Mouse (Mus musculus): ENCODE results near the gene 2200002D01Rik. TPM values are rescaled to one million over a fixed set of nuclear protein-coding genes. Genes with fewer than 3 reads are reported as not detected.

The 2200002D01Rik gene
- polyA plus RNA-seq, 1 experiment from 2014 or later: 6.3 TPM

- ATAC-seq (ENCODE audit: insufficient read depth): no peak
- 65% methylated on average over 5 of the region's 5 CpGs for WGBS (ENCODE audit: insufficient replicate concordance)
- H3K4me2 ChIP-seq: no peak overlapping the region
- peaks cover 12% of the 10 kb centered on the region for H3K27me3 ChIP-seq
- H3K36me3 ChIP-seq (replicated peaks): no peaks in the 10 kb centered on the region
- no peak overlapping the region for H3K4me3 ChIP-seq (replicated peaks)
- H3K9me3 ChIP-seq (replicated peaks): no peaks in the 10 kb centered on the region
- peaks cover 20% of the 10 kb centered on the region for H3K4me1 ChIP-seq (replicated peaks)
- H3K27ac ChIP-seq (replicated peaks): no peak overlapping the region
- no peak overlapping the region for H3K9ac ChIP-seq
Measured at GRCm38 (mm10) chr7:29276715-29277114, 28.4 kb upstream of the 2200002D01Rik start.

GRCm38 (mm10) chr7:29271687-29272465, 23.6 kb upstream of the 2200002D01Rik start:
- H3K4me2 ChIP-seq: no peak overlapping the region
- 64% methylated on average over 8 of the region's 8 CpGs for WGBS (ENCODE audit: insufficient replicate concordance)

GRCm38 (mm10) chr7:29270445-29270844, 22.2 kb upstream of the 2200002D01Rik start:
- H3K9me3 ChIP-seq (replicated peaks): no peaks in the 10 kb centered on the region
- no peaks in the 10 kb centered on the region for H3K27me3 ChIP-seq
- no peaks in the 10 kb centered on the region for H3K4me1 ChIP-seq (replicated peaks)
- H3K4me3 ChIP-seq (replicated peaks): no peak overlapping the region
- H3K36me3 ChIP-seq (replicated peaks): no peaks in the 10 kb centered on the region
- WGBS (ENCODE audit: insufficient replicate concordance): 53% methylated on average over 4 of the region's 4 CpGs
- H3K27ac ChIP-seq (replicated peaks): no peak overlapping the region
- ATAC-seq (ENCODE audit: insufficient read depth): no peak
- H3K9ac ChIP-seq: no peak overlapping the region
- H3K4me2 ChIP-seq: no peak overlapping the region

More at GRCm38 (mm10) chr7:29271687-29272465, 23.6 kb upstream of the 2200002D01Rik start:
- Histone ChIP-seq H3K27me3 (no peaks in the 10 kb centered on the region), H3K27ac (replicated peaks) (no peak overlapping the region), H3K9ac (no peak overlapping the region), H3K4me1 (replicated peaks) (no peaks in the 10 kb centered on the region), H3K4me3 (replicated peaks) (no peak overlapping the region), H3K9me3 (replicated peaks) (no peaks in the 10 kb centered on the region), H3K36me3 (replicated peaks) (no peaks in the 10 kb centered on the region)
- no peak for ATAC-seq (ENCODE audit: insufficient read depth)

- Histone ChIP-seq H3K36me3 (replicated peaks) (no peaks in the 10 kb centered on the region), H3K27me3 (no peaks in the 10 kb centered on the region), H3K9me3 (replicated peaks) (no peaks in the 10 kb centered on the region), H3K9ac (no peak overlapping the region), H3K4me1 (replicated peaks) (no peaks in the 10 kb centered on the region), H3K27ac (replicated peaks) (no peak overlapping the region), H3K4me3 (replicated peaks) (no peak overlapping the region), H3K4me2 (no peak overlapping the region)
- 65% methylated on average over 4 of the region's 4 CpGs for WGBS (ENCODE audit: insufficient replicate concordance)
- ATAC-seq (ENCODE audit: insufficient read depth): no peak
Measured at GRCm38 (mm10) chr7:29266931-29267330, 18.7 kb upstream of the 2200002D01Rik start.

- no peak overlapping the region for H3K4me3 ChIP-seq (replicated peaks)
- no peaks in the 10 kb centered on the region for H3K27me3 ChIP-seq
- H3K36me3 ChIP-seq (replicated peaks): no peaks in the 10 kb centered on the region
- WGBS (ENCODE audit: insufficient replicate concordance): 70% methylated on average over 7 of the region's 7 CpGs
- H3K27ac ChIP-seq (replicated peaks): no peak overlapping the region
- no peak overlapping the region for H3K9ac ChIP-seq
- no peak overlapping the region for H3K4me2 ChIP-seq
- no peak for ATAC-seq (ENCODE audit: insufficient read depth)
- H3K4me1 ChIP-seq (replicated peaks): no peaks in the 10 kb centered on the region
- H3K9me3 ChIP-seq (replicated peaks): no peaks in the 10 kb centered on the region
Measured at GRCm38 (mm10) chr7:29265636-29266035, 17.4 kb upstream of the 2200002D01Rik start.

GRCm38 (mm10) chr7:29263831-29264230, 15.6 kb upstream of the 2200002D01Rik start:
- Histone ChIP-seq H3K27ac (replicated peaks) (no peak overlapping the region), H3K27me3 (no peaks in the 10 kb centered on the region), H3K4me3 (replicated peaks) (no peak overlapping the region), H3K4me1 (replicated peaks) (no peaks in the 10 kb centered on the region), H3K36me3 (replicated peaks) (no peaks in the 10 kb centered on the region), H3K9ac (no peak overlapping the region), H3K9me3 (replicated peaks) (no peaks in the 10 kb centered on the region), H3K4me2 (no peak overlapping the region)
- no peak for ATAC-seq (ENCODE audit: insufficient read depth)
- 53% methylated on average over 3 of the region's 3 CpGs for WGBS (ENCODE audit: insufficient replicate concordance)

GRCm38 (mm10) chr7:29262151-29262550, 13.9 kb upstream of the 2200002D01Rik start:
- 63% methylated on average over 6 of the region's 6 CpGs for WGBS (ENCODE audit: insufficient replicate concordance)
- no peak overlapping the region for H3K9ac ChIP-seq

GRCm38 (mm10) chr7:29259781-29260730, 11.8 kb upstream of the 2200002D01Rik start:
- no peak overlapping the region for H3K4me2 ChIP-seq
- no peak overlapping the region for H3K9ac ChIP-seq
- WGBS (ENCODE audit: insufficient replicate concordance): 70% methylated on average over 10 of the region's 10 CpGs
- no peaks in the 10 kb centered on the region for H3K36me3 ChIP-seq (replicated peaks)
- no peak for ATAC-seq (ENCODE audit: insufficient read depth)
- H3K27ac ChIP-seq (replicated peaks): no peak overlapping the region
- H3K4me3 ChIP-seq (replicated peaks): no peak overlapping the region
- H3K9me3 ChIP-seq (replicated peaks): no peaks in the 10 kb centered on the region
- no peaks in the 10 kb centered on the region for H3K4me1 ChIP-seq (replicated peaks)
- H3K27me3 ChIP-seq: no peaks in the 10 kb centered on the region

More at GRCm38 (mm10) chr7:29262151-29262550, 13.9 kb upstream of the 2200002D01Rik start:
- H3K4me1 ChIP-seq (replicated peaks): no peaks in the 10 kb centered on the region
- H3K27ac ChIP-seq (replicated peaks): no peak overlapping the region
- no peaks in the 10 kb centered on the region for H3K36me3 ChIP-seq (replicated peaks)
- H3K4me3 ChIP-seq (replicated peaks): no peak overlapping the region
- no peaks in the 10 kb centered on the region for H3K27me3 ChIP-seq
- no peak for ATAC-seq (ENCODE audit: insufficient read depth)
- H3K9me3 ChIP-seq (replicated peaks): no peaks in the 10 kb centered on the region
- no peak overlapping the region for H3K4me2 ChIP-seq

GRCm38 (mm10) chr7:29257368-29257767, 9.1 kb upstream of the 2200002D01Rik start:
- H3K4me2 ChIP-seq: no peak overlapping the region
- H3K9ac ChIP-seq: no peak overlapping the region
- no peak for ATAC-seq (ENCODE audit: insufficient read depth)
- H3K4me3 ChIP-seq (replicated peaks): no peak overlapping the region
- no peaks in the 10 kb centered on the region for H3K9me3 ChIP-seq (replicated peaks)
- peaks cover 12% of the 10 kb centered on the region for H3K4me1 ChIP-seq (replicated peaks)
- 53% methylated on average over 1 of the region's 1 CpGs for WGBS (ENCODE audit: insufficient replicate concordance)
- H3K36me3 ChIP-seq (replicated peaks): no peaks in the 10 kb centered on the region
- no peak overlapping the region for H3K27ac ChIP-seq (replicated peaks)
- no peaks in the 10 kb centered on the region for H3K27me3 ChIP-seq

- H3K27ac ChIP-seq (replicated peaks): no peak overlapping the region
Measured at GRCm38 (mm10) chr7:29255875-29256274, 7.6 kb upstream of the 2200002D01Rik start.

GRCm38 (mm10) chr7:29253842-29254241, 5.6 kb upstream of the 2200002D01Rik start:
- Histone ChIP-seq H3K4me2 (no peak overlapping the region), H3K27ac (replicated peaks) (no peak overlapping the region), H3K27me3 (no peaks in the 10 kb centered on the region), H3K9ac (no peak overlapping the region), H3K4me3 (replicated peaks) (no peak overlapping the region), H3K4me1 (replicated peaks) (peaks cover 18% of the 10 kb centered on the region), H3K36me3 (replicated peaks) (no peaks in the 10 kb centered on the region), H3K9me3 (replicated peaks) (no peaks in the 10 kb centered on the region)
- 20% methylated on average over 5 of the region's 5 CpGs for WGBS (ENCODE audit: insufficient replicate concordance)
- ATAC-seq (ENCODE audit: insufficient read depth): peak; percentile 54; the same call in 1 of the 2 replicates

More at GRCm38 (mm10) chr7:29255875-29256274, 7.6 kb upstream of the 2200002D01Rik start:
- Histone ChIP-seq H3K9me3 (replicated peaks) (no peaks in the 10 kb centered on the region), H3K4me1 (replicated peaks) (peaks cover 16% of the 10 kb centered on the region), H3K4me3 (replicated peaks) (no peak overlapping the region), H3K9ac (no peak overlapping the region), H3K27me3 (no peaks in the 10 kb centered on the region), H3K4me2 (no peak overlapping the region), H3K36me3 (replicated peaks) (no peaks in the 10 kb centered on the region)
- ATAC-seq (ENCODE audit: insufficient read depth): no peak
- 60% methylated on average over 4 of the region's 4 CpGs for WGBS (ENCODE audit: insufficient replicate concordance)
